Mouse (Mus musculus): ENCODE results near the gene Foxp2. TPM values are rescaled to one million over a fixed set of nuclear protein-coding genes. Genes with fewer than 3 reads are reported as not detected.

Gene Foxp2
- total and polyA plus RNA-seq, 2 experiments from 2014 or later = 37.2 to 50.8 TPM

GRCm38 (mm10) chr6:14900579-14901021, 549 bp upstream of the Foxp2 start:
- no peaks in the 10 kb centered on the region for H3K36me3 ChIP-seq (ENCODE audit: insufficient read depth)
- peak; percentile 90 for ATAC-seq
- peaks cover 4% of the 10 kb centered on the region; the same call in 1 of the 2 replicates for H3K4me1 ChIP-seq (ENCODE audit: insufficient read depth)
- DNase-seq = peak; percentile 94
- no peaks in the 10 kb centered on the region for H3K27me3 ChIP-seq (ENCODE audit: insufficient read depth, low read length)
- TF ChIP-seq CTCF (IDR thresholded peaks at IDR 0.05; ENCODE audit: low read depth) = no peak
- peak overlapping the region; percentile 82 for H3K27ac ChIP-seq (ENCODE audit: low read depth, low read length)
- peak overlapping the region; percentile 73 for H3K4me3 ChIP-seq (ENCODE audit: low read depth, low read length)
- 1% methylated on average over 20 of the region's 20 CpGs for WGBS
- peak overlapping the region; percentile 94 for H3K4me2 ChIP-seq (ENCODE audit: low read depth)
- peak overlapping the region; percentile 74 for H3K9ac ChIP-seq
- H3K9me3 ChIP-seq (ENCODE audit: low read length) = no peaks in the 10 kb centered on the region

DNA sequence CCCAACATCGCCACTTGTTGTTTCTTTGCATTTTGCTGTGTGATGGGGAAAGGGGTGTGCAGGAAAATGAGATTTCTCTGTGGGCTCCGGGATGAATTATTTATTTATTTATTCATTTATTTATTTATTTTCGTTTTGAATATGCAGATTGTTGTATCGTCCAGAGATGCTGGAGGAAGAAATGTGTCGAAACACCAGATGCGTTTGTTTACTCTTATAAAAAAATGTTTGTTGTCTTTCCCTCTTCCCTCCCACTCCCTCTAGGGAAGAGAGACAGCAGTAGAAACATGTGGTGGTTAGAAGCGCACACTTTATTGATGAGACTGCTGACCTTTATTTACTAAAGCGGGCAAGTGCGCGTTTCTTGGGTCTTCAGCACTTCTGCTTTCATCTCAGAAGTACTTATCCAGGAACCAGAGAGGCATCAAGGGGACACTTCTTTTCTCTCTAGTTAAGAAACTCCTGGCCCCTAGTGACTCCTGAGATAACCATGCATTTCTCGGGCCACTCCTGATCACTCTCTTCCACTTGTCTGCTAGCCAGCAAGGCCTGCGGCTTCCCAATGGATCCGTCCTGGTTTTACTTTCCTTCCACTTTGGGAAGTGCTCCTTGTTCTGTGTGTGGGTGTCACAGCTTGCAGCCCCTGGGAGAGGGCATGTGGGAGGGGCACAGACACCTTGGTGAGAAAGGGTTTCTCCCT, 972 bp downstream of the Foxp2 start:
- TF ChIP-seq CTCF (IDR thresholded peaks at IDR 0.05; ENCODE audit: low read depth) = no peak
- Histone ChIP-seq H3K4me2 (ENCODE audit: low read depth) (peak overlapping the region; percentile 94), H3K4me1 (ENCODE audit: insufficient read depth) (peaks cover 4% of the 10 kb centered on the region; the same call in 1 of the 2 replicates), H3K36me3 (ENCODE audit: insufficient read depth) (no peaks in the 10 kb centered on the region), H3K4me3 (ENCODE audit: low read depth, low read length) (peak overlapping the region; percentile 73), H3K9me3 (ENCODE audit: low read length) (no peaks in the 10 kb centered on the region), H3K9ac (peak overlapping the region; percentile 74), H3K27ac (ENCODE audit: low read depth, low read length) (peak overlapping the region; percentile 82), H3K27me3 (ENCODE audit: insufficient read depth, low read length) (no peaks in the 10 kb centered on the region)
- ATAC-seq = no peak
- peak; percentile 29 for DNase-seq
- WGBS = 6% methylated on average over 13 of the region's 13 CpGs

- H3K4me2 ChIP-seq (ENCODE audit: low read depth) = peak overlapping the region; percentile 94
- no peaks in the 10 kb centered on the region for H3K9me3 ChIP-seq (ENCODE audit: low read length)
- H3K27me3 ChIP-seq (ENCODE audit: insufficient read depth, low read length) = no peaks in the 10 kb centered on the region
- peaks cover 1% of the 10 kb centered on the region; the same call in 1 of the 2 replicates for H3K4me1 ChIP-seq (ENCODE audit: insufficient read depth)
- ATAC-seq (no peak), DNase-seq (no peak)
- H3K9ac ChIP-seq = peak overlapping the region; percentile 18; the same call in 1 of the 2 replicates
- 51% methylated on average over 5 of the region's 5 CpGs for WGBS
- H3K36me3 ChIP-seq (ENCODE audit: insufficient read depth) = no peaks in the 10 kb centered on the region
- TF ChIP-seq CTCF (IDR thresholded peaks at IDR 0.05; ENCODE audit: low read depth) = no peak
- no peak overlapping the region for H3K27ac ChIP-seq (ENCODE audit: low read depth, low read length)
- peak overlapping the region; percentile 73 for H3K4me3 ChIP-seq (ENCODE audit: low read depth, low read length)
Measured at GRCm38 (mm10) chr6:14903271-14903965, 2.3 kb downstream of the Foxp2 start.

GRCm38 (mm10) chr6:14915066-14915465, 13.9 kb downstream of the Foxp2 start:
- no peak overlapping the region for H3K9ac ChIP-seq
- TF ChIP-seq CTCF (IDR thresholded peaks at IDR 0.05; ENCODE audit: low read depth) = no peak
- H3K27ac ChIP-seq (ENCODE audit: low read depth, low read length) = no peak overlapping the region
- H3K4me1 ChIP-seq (ENCODE audit: insufficient read depth) = no peaks in the 10 kb centered on the region
- H3K27me3 ChIP-seq (ENCODE audit: insufficient read depth, low read length) = no peaks in the 10 kb centered on the region
- WGBS = 95% methylated on average over 2 of the region's 2 CpGs
- no peak overlapping the region for H3K4me3 ChIP-seq (ENCODE audit: low read depth, low read length)
- ATAC-seq (no peak), DNase-seq (no peak)
- no peaks in the 10 kb centered on the region for H3K9me3 ChIP-seq (ENCODE audit: low read length)
- H3K36me3 ChIP-seq (ENCODE audit: insufficient read depth) = no peaks in the 10 kb centered on the region
- H3K4me2 ChIP-seq (ENCODE audit: low read depth) = no peak overlapping the region

DNA sequence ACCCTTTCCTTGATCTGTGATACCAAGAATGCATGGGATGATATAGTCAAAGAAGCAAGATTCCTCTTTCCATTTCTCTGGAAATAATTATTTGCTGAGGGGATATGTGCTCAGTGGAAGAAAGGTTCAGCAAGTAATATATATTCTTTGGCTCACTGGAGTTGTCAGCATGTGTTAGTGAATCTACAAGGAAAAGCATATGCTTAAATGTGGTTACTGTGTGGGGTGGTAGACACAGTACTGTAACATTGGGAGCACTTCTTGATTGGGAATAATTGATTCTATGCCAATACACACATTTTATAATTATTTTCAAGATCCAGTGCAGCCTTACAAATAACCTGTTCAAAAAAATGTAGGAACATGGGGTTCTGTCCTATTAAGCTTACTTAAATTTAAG, 21.6 kb downstream of the Foxp2 start:
- Histone ChIP-seq H3K36me3 (ENCODE audit: insufficient read depth) (no peaks in the 10 kb centered on the region), H3K27me3 (ENCODE audit: insufficient read depth, low read length) (no peaks in the 10 kb centered on the region), H3K4me3 (ENCODE audit: low read depth, low read length) (no peak overlapping the region), H3K4me2 (ENCODE audit: low read depth) (no peak overlapping the region), H3K9ac (no peak overlapping the region), H3K4me1 (ENCODE audit: insufficient read depth) (no peaks in the 10 kb centered on the region), H3K9me3 (ENCODE audit: low read length) (no peaks in the 10 kb centered on the region), H3K27ac (ENCODE audit: low read depth, low read length) (no peak overlapping the region)
- TF ChIP-seq CTCF (IDR thresholded peaks at IDR 0.05; ENCODE audit: low read depth) = no peak
- peak; percentile 23; the same call in 1 of the 2 replicates for ATAC-seq
- DNase-seq = no peak

GRCm38 (mm10) chr6:14924976-14925489, 23.9 kb downstream of the Foxp2 start:
- no peak overlapping the region for H3K4me2 ChIP-seq (ENCODE audit: low read depth)
- H3K4me1 ChIP-seq (ENCODE audit: insufficient read depth) = no peaks in the 10 kb centered on the region
- no peak overlapping the region for H3K27ac ChIP-seq (ENCODE audit: low read depth, low read length)
- no peaks in the 10 kb centered on the region for H3K36me3 ChIP-seq (ENCODE audit: insufficient read depth)
- no peak for TF ChIP-seq CTCF (IDR thresholded peaks at IDR 0.05; ENCODE audit: low read depth)
- WGBS = 51% methylated on average over 4 of the region's 4 CpGs
- no peaks in the 10 kb centered on the region for H3K9me3 ChIP-seq (ENCODE audit: low read length)
- H3K4me3 ChIP-seq (ENCODE audit: low read depth, low read length) = no peak overlapping the region
- peak; percentile 34 for ATAC-seq
- no peak overlapping the region for H3K9ac ChIP-seq
- no peaks in the 10 kb centered on the region for H3K27me3 ChIP-seq (ENCODE audit: insufficient read depth, low read length)
- peak; percentile 41 for DNase-seq

GRCm38 (mm10) chr6:14951060-14951459, 49.9 kb downstream of the Foxp2 start:
- TF ChIP-seq CTCF (IDR thresholded peaks at IDR 0.05; ENCODE audit: low read depth) = no peak
- WGBS = 67% methylated on average over 6 of the region's 6 CpGs
- ATAC-seq (peak; percentile 82), DNase-seq (peak; percentile 39)
- H3K4me2 ChIP-seq (ENCODE audit: low read depth) = no peak overlapping the region
- H3K9me3 ChIP-seq (ENCODE audit: low read length) = no peaks in the 10 kb centered on the region
- H3K4me3 ChIP-seq (ENCODE audit: low read depth, low read length) = no peak overlapping the region
- H3K27ac ChIP-seq (ENCODE audit: low read depth, low read length) = no peak overlapping the region
- H3K4me1 ChIP-seq (ENCODE audit: insufficient read depth) = no peaks in the 10 kb centered on the region
- no peaks in the 10 kb centered on the region for H3K36me3 ChIP-seq (ENCODE audit: insufficient read depth)
- H3K27me3 ChIP-seq (ENCODE audit: insufficient read depth, low read length) = no peaks in the 10 kb centered on the region
- H3K9ac ChIP-seq = no peak overlapping the region
